Mouse (Mus musculus): ENCODE results near the gene Itga3. TPM values are rescaled to one million over a fixed set of nuclear protein-coding genes. Genes with fewer than 3 reads are reported as not detected.

Gene Itga3
- 355 TPM for polyA plus RNA-seq (2021)

DNA sequence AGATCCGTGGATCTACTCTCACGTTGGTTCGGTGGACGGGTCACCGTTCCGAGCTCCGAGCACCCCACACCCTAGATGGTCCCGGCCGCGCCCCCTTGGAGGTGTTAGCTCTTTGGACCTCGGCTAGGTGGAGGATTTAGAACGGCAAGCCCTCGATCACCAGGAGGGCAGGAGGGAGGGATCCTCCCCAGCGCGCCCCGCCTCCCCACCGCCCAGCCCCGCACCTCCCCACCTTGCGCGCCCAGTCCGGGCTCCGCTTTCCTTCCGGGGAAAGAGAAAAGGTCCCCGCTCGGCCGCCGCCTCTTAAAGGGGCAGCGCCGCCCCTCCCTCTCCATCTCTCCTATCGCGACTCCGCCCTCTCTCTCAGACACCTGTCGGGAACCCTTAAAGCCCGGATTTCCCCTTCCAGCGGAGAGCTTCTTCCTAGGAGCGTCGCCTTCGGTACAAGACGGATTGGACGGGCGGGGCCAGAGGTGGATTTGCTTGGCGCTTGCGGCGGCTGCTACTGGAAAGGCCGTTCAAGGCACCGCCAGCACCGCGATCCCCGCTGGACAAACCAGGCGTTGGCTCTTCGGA lies at the start of gene Itga3:
Gene Itga3, minus strand, starts transcription at position 266 of the 576 bp plus-strand sequence.
- ChIA-PET POLR2A (interaction anchor here (1.5 to 4.2 kb wide), 5 partner anchors 11 to 52 kb away, joined by 3 to 29 read pairs (median 24); no protein-coding TSS in a partner anchor), CTCF (interaction anchor here (0.9 to 6.2 kb wide), 5 partner anchors 10 to 28 kb away, joined by 6 to 56 read pairs (median 6); no protein-coding TSS in a partner anchor)
- DNase-seq (ENCODE audit: low read depth, low spot score) (no peak), ATAC-seq (peak; percentile 41)
- in situ Hi-C loops (cut with MboI; ENCODE audit: low pct_unique_long_range_greater_than_20kb) = loop anchor here (25.0 kb wide), 1 partner anchor 1186 kb away; the partner anchor contains the start of gene Hoxb9
- H3K27me3 ChIP-seq = no peaks in the 10 kb centered on the region
- no peak for TF ChIP-seq CTCF (IDR thresholded peaks at IDR 0.05)

DNA sequence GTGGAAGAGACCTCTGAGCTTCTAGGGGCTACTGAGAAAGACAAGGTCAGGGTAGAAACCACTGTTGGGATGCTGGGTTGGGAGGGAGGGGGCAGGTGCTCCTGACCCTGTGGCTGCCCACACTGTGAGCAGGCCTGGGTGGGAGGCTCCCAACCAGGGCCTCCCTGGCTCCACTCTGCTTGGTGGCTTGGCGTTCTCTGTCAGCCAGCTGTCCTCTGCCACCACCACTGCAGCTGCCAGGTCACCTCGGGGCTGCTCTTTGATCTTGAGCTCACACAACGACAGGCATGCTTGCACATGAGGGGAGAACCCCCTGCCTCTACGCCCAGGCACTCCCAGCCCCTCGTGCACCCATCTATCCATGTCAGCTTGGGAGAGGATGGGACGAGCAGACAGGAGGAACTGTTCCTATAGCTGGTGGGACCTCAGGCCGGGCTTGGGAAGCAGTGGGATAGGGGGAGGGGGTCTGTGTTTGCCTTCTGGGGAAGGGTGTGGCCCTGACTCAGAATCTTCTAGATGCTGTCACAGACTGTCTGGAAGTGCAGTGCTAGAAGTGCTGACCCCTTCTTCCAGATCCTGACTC lies 48.9 kb upstream of the Itga3 start:
- H3K27me3 ChIP-seq = peaks cover 21% of the 10 kb centered on the region
- POLR2A ChIA-PET = no interaction called here
- DNase-seq (ENCODE audit: low read depth, low spot score) (no peak), ATAC-seq (no peak)
- no peak for TF ChIP-seq CTCF (IDR thresholded peaks at IDR 0.05)
- in situ Hi-C loops (cut with MboI; ENCODE audit: low pct_unique_long_range_greater_than_20kb) = no loop called here
- CTCF ChIA-PET = interaction anchor here (1.4 kb wide), 1 partner anchor 8 kb away, joined by 3 read pairs; no protein-coding TSS in a partner anchor

DNA sequence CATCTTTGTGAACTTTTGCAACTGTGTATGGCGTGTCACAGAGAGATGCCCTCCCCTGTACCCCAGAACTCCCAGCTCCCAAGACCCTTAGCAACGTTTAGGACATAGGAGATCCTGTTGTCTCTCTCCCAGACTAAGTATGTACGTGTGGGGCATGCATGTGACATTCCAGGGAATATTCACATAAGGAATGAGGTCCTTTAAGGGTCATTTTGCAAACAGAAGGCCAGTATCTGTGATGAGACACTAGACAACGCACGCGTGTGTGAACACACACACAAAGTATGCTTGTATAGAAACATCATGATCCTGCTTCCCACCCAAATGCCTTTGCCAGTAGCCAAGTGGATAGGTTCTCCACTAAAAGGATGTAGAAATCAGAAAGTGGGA lies 45.5 kb upstream of the Itga3 start:
- no peak for TF ChIP-seq CTCF (IDR thresholded peaks at IDR 0.05)
- DNase-seq (ENCODE audit: low read depth, low spot score) = no peak
- CTCF ChIA-PET = no interaction called here
- in situ Hi-C loops (cut with MboI; ENCODE audit: low pct_unique_long_range_greater_than_20kb) = loop anchor here (5.0 kb wide), 2 partner anchors 110 to 400 kb away; no protein-coding TSS in a partner anchor
- ATAC-seq = no peak
- H3K27me3 ChIP-seq = peaks cover 38% of the 10 kb centered on the region
- POLR2A ChIA-PET = interaction anchor here (1.3 kb wide), 1 partner anchor 9 kb away, joined by 3 read pairs; no protein-coding TSS in a partner anchor

DNA sequence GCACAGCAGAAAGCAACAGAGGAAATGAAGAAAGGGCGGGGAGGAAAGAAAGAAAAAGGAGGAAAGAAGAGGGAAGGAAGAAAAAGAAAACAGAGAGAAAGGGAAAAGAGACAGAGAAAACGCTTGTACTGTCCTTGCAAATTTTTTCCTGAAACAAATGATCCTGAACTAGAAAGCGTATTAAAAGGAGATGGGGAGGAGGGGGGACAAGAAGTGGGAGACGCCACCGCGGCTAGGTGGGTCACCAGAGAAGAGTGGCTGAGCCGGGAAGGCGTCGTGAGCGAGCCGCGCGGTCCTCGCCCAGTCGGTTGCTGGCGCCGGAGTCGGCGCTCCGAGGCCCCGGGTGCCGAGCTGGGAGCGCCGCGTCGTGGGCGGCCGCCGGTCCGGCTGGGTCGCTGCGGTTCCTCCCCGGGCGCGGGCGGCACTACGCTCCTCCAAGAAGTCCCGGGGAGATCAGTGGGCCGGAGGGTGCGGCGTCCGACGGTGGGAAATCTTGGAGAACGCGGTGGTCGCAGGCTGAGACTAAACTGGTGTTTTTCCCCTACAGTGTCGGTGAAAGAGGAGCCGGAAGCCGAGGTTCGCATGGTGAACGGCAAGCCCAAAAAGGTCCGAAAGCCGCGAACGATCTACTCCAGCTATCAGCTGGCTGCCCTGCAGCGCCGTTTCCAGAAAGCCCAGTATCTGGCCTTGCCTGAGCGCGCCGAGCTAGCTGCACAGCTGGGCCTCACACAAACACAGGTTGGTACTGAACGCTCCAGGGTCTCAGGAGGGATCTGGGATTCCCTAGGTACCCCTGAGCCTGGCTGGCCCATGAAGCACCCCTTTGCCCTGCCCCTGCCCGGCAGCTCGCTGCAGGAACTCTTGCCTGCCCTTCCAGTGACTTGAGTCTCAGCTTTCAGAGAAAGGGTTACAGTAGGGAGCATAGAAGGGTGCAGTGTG lies 44.8 kb upstream of the Itga3 start:
- DNase-seq (ENCODE audit: low read depth, low spot score) (no peak), ATAC-seq (no peak)
- H3K27me3 ChIP-seq = peaks cover 38% of the 10 kb centered on the region
- in situ Hi-C loops (cut with MboI; ENCODE audit: low pct_unique_long_range_greater_than_20kb) = loop anchor here (5.0 kb wide), 2 partner anchors 111 to 401 kb away; no protein-coding TSS in a partner anchor
- no peak for TF ChIP-seq CTCF (IDR thresholded peaks at IDR 0.05)
- CTCF ChIA-PET = interaction anchor here (1.4 kb wide), 1 partner anchor 130 kb away, joined by 4 read pairs; no protein-coding TSS in a partner anchor
- POLR2A ChIA-PET = interaction anchor here (1.3 kb wide), 1 partner anchor 9 kb away, joined by 3 read pairs; no protein-coding TSS in a partner anchor

DNA sequence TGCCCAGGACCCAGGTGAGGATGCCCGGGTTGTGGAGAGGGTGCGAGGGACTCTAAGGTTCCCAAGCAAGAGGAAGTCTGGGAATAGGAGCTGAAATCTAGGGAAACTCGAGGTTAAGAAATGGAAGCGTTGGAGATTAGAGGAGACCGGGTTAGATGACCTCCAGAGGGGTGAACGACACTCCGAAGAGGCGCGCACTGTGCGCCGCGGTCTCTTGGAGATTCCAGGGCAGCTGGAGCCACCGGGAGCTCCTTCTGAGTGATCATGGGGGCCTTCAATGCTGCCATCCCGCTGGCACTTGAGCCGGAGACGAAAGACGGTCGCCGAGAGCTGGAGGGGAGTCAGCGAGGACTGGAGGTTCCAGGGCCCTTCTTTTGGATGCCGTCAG lies 44.0 kb upstream of the Itga3 start:
- ATAC-seq (no peak), DNase-seq (ENCODE audit: low read depth, low spot score) (no peak)
- TF ChIP-seq CTCF (IDR thresholded peaks at IDR 0.05) = no peak
- ChIA-PET CTCF (interaction anchor here (1.4 kb wide), 1 partner anchor 131 kb away, joined by 4 read pairs; no protein-coding TSS in a partner anchor), POLR2A (no interaction called here)
- in situ Hi-C loops (cut with MboI; ENCODE audit: low pct_unique_long_range_greater_than_20kb) = loop anchor here (5.0 kb wide), 2 partner anchors 112 to 402 kb away; no protein-coding TSS in a partner anchor
- H3K27me3 ChIP-seq = peaks cover 38% of the 10 kb centered on the region

GRCm38 (mm10) chr11:95119990-95120632 lies 43.5 kb upstream of the Itga3 start, which contains the start of gene Dlx3:
Gene Dlx3, plus strand, starts transcription at chr11:95120119.
- no peak for TF ChIP-seq CTCF (IDR thresholded peaks at IDR 0.05)
- ChIA-PET POLR2A (no interaction called here), CTCF (interaction anchor here (1.4 kb wide), 1 partner anchor 132 kb away, joined by 4 read pairs; no protein-coding TSS in a partner anchor)
- in situ Hi-C loops (cut with MboI; ENCODE audit: low pct_unique_long_range_greater_than_20kb) = loop anchor here (5.0 kb wide), 3 partner anchors 112 to 402 kb away; no protein-coding TSS in a partner anchor
- peaks cover 41% of the 10 kb centered on the region for H3K27me3 ChIP-seq
- no peak for DNase-seq (ENCODE audit: low read depth, low spot score)
- ATAC-seq = no peak

GRCm38 (mm10) chr11:95118505-95118904 lies 41.9 kb upstream of the Itga3 start:
- POLR2A ChIA-PET = no interaction called here
- CTCF ChIA-PET = interaction anchor here (1.5 to 2.2 kb wide), 2 partner anchors 110 to 141 kb away, joined by 5 to 8 read pairs; no protein-coding TSS in a partner anchor
- TF ChIP-seq CTCF (IDR thresholded peaks at IDR 0.05) = no peak
- H3K27me3 ChIP-seq = peaks cover 45% of the 10 kb centered on the region
- no peak for DNase-seq (ENCODE audit: low read depth, low spot score)
- no peak for ATAC-seq
- in situ Hi-C loops (cut with MboI; ENCODE audit: low pct_unique_long_range_greater_than_20kb) = loop anchor here (5.0 kb wide), 1 partner anchor 134 kb away; no protein-coding TSS in a partner anchor

- in situ Hi-C loops (cut with MboI; ENCODE audit: low pct_unique_long_range_greater_than_20kb) = loop anchor here (5.0 kb wide), 1 partner anchor 135 kb away; no protein-coding TSS in a partner anchor
- peak; percentile 72 for ATAC-seq
- CTCF ChIA-PET = interaction anchor here (0.6 to 2.2 kb wide), 13 partner anchors 9 to 404 kb away, joined by 3 to 35 read pairs (median 4); partner anchors contain the start of gene Slc35b1
- peaks cover 38% of the 10 kb centered on the region for H3K27me3 ChIP-seq
- no peak for DNase-seq (ENCODE audit: low read depth, low spot score)
- POLR2A ChIA-PET = interaction anchor here (1.8 kb wide), 1 partner anchor 134 kb away, joined by 6 read pairs; no protein-coding TSS in a partner anchor
- TF ChIP-seq CTCF (IDR thresholded peaks at IDR 0.05) = peak; percentile 94
These were observed 40.4 kb upstream of the Itga3 start for GRCm38 (mm10) chr11:95117030-95117429.

GRCm38 (mm10) chr11:95110081-95110480 lies 33.5 kb upstream of the Itga3 start:
- peaks cover 4% of the 10 kb centered on the region for H3K27me3 ChIP-seq
- ATAC-seq (no peak), DNase-seq (ENCODE audit: low read depth, low spot score) (no peak)
- in situ Hi-C loops (cut with MboI; ENCODE audit: low pct_unique_long_range_greater_than_20kb) = no loop called here
- CTCF ChIA-PET = no interaction called here
- TF ChIP-seq CTCF (IDR thresholded peaks at IDR 0.05) = no peak
- POLR2A ChIA-PET = no interaction called here
